Mouse (Mus musculus) 3134 (cell line): ENCODE data around the gene Smco4.

Experiments used
- DNase-seq: peaks from one replicate; pipeline ENCODE4 v3.0.0-alpha.2; 2011; ENCODE audit warnings: low spot score; ENCODE audit not compliant: insufficient read length; ENCODE audit errors: extremely low read depth

Gene Smco4

DNA sequence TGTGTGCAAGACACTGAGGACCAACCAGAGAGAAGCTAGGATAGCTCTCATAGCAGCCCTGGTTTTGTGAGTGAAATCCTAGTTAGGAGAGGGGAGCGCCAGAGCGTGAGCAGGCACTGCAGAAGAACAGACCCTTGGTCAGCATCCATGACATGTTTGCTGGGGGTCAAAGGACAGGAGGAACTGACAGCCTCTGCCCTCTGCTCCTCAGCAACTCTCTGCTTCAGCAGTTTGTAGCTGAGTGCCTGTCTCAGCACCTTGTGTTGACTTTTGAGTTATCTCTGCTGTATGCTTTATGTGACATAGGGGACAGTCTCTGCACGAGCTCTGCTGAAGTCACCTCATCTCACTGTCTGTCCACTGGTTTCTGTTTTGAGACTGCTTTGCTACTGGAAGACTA, 13.6 kb downstream of the Smco4 start:
- DNase-seq, result no peak

DNA sequence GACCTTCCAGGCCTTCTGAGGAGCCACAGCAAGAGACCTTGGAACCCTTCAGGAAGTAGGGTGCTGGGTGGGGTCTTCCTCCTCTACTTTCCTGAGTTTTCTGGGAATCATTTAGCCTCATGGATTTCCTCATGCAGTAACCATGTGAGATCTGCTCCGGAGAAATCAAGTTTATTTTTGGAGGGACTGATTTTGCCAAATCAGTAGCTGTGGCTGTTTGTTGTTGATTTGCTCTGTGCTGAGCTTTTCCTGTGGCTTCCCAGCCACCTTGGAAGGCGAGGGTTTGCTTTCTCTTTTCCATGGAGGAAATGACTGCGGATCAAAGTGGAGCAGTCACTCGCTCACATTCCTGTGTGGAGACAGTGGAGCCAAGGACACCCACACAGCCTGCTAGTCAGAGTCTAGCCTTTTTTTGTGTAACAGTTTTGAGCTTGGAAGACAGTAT, 14.2 kb downstream of the Smco4 start:
- DNase-seq, result no peak

DNA sequence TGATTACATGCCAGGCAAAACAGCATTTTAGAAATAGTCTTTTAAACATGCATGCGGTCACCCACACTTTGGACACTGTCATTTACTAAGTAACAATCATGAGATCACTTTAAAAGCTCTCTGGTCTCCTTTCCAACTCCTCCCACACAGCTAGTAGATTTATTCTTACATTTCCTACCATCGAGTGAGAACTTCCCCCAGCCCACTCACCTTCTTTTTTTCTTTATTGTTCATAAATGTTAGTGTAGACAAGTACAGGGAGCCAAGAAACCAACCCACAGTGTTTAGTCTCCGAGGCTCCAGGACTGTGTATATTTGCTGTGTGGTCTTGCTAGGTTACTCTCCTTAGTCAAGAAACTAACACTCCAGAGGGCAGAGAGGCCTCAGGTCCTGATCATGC, 16.1 kb downstream of the Smco4 start:
- no peak for DNase-seq

GRCm38 (mm10) chr9:15510557-15511310, 17.5 kb downstream of the Smco4 start:
- no peak for DNase-seq

DNA sequence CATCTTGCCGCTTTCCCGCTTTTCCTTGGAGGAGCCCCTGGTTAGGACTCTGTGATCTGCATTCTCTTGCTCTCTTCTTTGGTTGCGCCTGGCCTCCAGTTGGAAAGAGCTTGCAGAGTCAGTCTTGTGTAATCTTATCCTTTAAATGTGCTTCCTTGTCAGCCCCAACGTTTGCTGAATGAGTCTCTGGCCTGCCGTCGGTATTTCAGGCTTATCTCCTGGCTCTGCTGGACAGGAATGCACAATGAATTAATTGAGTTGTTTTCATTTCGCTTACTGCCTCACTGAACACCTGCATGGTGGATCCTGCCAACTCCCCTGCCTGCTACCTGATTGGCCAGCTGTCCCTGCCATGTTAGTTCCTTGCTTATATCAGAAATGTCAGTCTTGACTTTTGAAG, 19.7 kb downstream of the Smco4 start:
- no peak for DNase-seq

DNA sequence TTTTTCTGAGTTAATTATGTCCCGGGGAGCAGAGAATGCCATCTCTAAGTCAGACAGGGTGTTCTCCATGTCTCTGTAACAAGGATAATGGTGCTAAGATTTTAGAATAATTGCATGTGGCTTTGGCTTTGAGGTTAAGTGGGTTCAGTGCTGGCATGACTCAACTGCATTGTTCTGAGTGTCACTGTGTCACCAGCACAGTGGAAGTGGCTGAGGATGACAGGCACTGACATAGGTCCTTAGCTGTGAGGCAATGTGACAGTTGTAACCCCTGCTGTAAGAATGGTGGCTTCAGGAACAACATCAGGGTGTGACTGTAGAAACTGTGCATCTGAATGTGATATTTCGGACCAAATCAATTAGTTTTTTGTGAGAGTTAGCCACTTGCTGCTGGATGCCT, 22.8 kb downstream of the Smco4 start:
- DNase-seq, result no peak

DNA sequence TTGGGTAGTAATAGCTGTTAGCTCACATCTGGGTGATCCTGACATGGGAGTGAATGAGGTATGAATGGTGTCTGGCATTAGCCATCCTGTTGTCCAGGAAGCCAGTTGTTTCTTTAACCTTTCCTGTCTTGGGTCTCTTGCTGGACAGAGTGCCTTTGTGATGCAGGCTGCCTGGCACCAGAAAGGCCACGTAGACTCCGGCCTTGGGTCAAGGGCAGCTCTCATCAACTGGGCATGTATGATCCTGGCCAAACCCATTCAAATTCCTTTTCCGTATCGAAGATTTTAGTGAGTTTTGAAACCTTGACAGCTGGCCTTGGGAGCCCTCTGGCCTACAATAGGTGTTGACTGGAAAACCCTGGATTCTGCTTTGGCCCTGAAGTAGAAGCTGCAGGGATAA, 24.7 kb downstream of the Smco4 start:
- DNase-seq, result no peak

GRCm38 (mm10) chr9:15522348-15522747, 29.1 kb downstream of the Smco4 start:
- DNase-seq, result no peak

DNA sequence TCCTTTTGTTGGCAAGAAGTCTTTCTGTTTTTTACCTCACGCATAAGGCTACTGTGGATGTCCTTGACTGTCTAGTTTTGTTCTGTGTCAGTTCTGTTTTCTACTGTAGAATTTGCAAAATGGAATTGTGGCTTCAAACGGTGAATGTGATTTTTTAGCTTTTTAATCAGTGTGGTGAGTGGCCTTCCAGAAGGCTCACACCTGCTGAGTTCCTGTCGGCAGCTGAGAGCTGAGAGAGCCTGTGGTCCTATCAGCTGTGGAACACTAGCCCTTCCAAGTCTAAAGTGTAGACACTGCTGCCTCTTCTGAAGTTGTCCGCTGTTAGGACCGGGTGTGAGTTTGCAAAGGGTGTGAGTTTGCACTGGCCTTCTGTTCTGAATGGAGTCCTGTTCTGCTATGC, 29.7 kb downstream of the Smco4 start:
- DNase-seq, result no peak

- DNase-seq, result no peak
These were observed 30.4 kb downstream of the Smco4 start for GRCm38 (mm10) chr9:15523646-15524045.

DNA sequence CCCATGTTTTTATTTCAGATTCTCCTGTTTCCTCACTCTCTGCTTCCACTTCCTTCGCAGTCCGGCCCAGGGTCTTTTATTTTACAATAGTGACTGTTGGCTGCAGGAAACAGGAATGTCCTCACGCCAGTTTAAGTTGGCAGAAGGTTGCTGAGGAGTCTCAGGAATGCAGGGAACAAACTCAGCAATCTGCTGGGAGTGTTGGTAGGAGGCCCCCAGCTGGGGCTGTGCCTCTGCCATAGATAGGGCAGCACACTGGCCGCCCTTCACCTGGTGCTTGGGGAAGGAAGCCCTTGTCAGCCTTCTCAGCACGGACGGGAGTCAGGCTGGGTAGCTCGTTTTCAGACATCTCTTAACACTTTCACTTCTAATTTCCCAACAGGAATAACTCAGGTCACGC, 32.0 kb downstream of the Smco4 start:
- no peak for DNase-seq

DNA sequence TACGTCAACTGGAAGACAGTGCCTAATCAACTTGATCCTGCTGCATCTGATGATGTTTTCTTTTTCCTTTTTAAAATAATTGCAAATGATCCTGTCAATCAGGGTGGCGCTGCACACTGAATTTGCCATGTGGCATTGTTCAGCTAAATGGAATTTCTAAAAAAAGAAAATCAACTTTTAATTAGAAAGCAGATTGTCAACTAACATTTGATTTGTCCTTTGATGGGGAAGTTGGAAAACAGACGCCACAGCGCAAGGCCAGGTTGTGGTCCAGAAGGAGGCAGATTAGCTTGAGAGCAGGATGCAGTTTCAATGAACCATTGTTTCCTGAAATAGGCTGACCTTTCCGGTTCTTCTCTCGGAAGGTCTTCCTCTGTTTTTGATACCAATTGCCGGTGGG, 33.3 kb downstream of the Smco4 start:
- no peak for DNase-seq

GRCm38 (mm10) chr9:15527846-15528245, 34.6 kb downstream of the Smco4 start:
- DNase-seq, result no peak

GRCm38 (mm10) chr9:15528368-15528767, 35.1 kb downstream of the Smco4 start:
- DNase-seq, result no peak

DNA sequence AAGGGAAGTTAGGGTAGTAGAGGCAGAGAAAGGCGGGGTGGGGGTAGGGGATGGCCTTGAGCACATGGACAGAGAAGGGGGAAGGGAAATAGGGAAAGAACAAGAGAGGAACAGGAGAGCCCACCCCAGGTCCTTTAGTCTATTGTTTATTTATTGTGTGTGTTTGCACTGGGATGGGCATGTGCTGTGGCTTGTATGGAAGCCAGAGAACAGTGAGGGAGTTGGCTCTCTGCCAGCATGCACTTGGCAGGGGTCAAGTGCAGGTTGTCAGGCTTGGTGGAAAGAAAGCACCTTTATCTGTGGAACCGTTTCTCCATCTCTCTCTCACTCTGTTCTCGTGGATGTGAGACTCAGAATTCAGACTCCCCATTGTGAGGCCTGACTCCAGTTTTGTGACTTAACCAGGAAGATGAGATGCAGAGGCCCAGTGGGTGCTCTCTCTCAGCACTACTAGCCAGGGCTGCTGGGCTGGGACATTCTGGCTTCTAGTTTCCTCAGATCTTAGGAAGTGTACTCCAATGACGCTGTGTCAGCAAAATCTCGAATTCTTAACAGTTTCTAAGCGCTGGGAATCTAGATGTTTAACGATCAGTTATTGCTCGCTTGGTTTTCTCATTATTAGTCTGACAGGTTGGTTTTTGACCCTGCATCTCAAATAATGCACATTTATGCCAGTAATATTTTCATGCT, 36.2 kb downstream of the Smco4 start:
- DNase-seq, result no peak

- DNase-seq, result no peak
These were observed 36.7 kb downstream of the Smco4 start for GRCm38 (mm10) chr9:15529965-15530320.

DNA sequence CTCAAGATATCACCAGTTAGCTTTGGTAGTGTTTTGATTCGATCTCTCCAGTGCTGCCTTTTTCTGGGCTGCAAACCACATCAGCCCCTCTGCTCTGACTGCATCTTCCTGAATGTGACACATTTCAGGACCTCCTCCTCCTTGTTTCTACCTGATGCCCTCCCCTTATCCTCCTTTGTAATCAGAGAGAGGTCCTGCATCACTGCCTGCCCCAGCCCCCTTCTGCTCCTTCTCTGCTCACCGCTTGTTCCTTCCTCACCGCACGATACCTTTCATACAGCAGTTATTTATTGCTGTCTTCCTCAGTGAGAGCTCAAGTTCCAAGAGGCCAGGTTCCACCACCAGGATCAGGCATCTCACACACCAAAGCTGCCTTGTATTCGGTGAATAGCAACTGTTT, 38.0 kb downstream of the Smco4 start:
- no peak for DNase-seq

DNA sequence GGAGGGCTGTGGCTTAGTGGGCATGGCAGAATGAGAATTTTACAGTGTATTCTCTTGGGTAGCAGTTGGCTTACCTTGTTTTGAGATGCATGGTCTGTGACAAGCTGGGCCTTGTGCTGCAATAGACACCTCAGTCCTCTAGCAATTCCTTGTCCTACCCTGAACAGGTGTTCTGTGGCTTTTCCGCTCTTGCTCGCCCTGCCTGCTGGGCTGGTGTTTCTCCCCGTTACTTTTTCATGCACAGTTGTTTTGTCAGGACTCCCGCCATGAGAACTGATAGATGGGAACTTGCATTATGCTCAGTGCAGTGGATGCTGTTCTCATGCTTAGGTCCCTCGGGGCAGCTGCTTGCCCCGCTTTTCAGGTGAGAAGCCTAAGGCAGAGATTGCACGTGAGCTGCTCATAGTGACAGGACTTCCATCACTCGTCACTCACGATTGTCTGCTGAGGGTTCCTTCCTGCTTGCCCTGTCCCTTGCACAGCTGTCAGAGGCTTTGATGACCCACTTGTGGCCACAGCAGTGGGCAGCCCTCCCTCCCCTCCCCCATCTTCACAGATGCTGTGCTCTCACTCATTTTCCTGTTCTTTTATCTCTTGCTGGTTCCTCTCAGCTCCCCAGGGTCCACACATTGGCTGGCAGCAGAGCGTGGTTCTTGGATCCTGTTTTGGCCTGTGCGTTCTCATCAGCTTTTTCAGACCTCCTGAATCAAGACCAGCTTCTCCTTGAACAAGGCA, 40.3 kb downstream of the Smco4 start:
- no peak for DNase-seq

GRCm38 (mm10) chr9:15534110-15534509, 40.9 kb downstream of the Smco4 start:
- no peak for DNase-seq

DNA sequence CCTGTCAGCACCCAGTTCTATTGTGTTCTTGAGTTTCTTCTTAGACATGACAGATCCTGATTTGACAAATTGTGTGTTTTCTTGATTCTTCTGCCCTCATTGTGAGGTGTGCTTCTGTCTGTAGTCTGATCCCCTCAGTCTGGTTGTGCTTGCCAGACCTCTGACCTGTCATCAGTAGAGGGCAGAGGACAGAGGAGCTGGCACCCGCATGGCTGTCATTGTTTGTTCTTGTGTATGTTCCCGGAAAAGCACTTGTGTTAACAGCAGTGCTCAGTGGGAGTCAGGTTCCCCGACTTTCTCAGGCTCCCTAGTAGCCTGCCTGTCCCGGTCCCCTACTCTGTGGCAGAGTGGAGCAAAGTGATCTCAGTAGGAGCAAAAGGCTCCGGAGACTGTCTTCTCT, 42.2 kb downstream of the Smco4 start:
- no peak for DNase-seq

DNA sequence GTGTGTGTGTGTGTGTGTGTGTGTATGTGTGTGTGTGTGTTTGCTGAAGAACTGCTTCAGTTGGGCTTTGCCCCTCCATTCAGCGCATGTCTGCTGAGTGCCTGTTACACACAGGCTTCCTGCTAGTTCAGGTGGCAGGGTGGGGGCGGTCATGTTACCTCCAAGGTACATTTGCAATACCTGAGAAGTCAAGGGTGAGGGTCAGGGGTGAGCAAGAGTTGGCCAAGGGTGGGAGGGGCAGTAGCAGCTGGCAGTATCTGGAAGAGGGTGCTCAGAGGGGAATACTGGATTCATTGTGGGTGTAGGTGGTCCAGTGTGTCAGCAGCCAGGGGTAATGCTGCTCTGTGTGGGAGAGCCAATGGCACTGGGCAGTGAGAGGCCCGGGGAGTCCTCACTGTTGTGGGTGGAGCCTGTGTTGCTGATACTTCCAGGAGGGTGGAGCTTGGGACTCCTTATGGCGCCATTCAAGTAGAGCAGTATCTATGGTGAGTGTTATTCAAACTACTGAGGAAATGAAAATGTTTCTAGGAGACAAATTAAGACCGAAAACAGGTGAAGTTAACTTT, 43.7 kb downstream of the Smco4 start:
- DNase-seq, result no peak
